Mouse (Mus musculus): ENCODE results near the gene Knstrn.

Gene Knstrn

DNA sequence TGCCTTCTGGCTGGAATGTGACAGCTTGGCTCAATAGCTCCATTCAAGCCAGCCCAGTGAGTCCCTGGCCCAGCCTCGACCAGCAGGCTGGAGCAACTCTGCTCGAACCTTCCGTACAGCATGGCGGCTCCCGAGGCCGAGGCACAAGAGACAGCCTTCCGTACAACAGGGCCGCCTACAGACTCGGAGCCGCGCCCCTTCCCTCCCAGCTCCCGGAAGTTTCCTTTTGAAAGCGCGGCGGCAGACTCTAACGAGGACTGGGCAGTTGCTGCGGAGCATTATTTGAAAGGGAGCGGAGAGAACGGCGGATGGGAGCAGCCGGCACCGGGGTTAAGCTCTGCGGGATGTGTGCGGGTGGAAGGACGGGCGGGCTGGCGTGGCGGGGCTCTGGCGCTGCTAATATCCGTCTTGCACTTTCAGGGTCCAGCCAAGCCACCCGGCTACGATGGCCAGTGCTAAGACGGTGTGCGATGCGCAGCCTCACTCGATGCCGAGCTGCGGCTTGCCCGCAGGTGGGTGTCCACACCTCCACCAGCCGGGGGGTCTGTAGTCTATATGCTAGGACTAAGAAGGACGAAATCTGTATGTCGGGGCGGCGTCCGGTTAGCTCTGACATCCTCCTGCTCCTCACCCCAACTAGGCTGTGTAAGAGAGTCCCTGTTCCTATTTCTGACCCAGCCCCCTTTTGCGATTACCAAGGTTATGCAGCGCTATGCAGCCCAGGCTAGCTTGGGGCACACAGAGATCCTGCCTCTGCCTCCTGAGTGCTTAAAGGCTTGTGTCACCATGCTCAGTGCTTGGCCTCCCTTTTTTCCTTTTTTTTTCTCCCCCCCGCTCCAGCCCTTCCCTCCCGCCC is at the start of gene Knstrn:
Gene Knstrn (plus strand): TSS at position 23 of the 856 bp plus-strand sequence.
- peak; percentile 92 for DNase-seq (ENCODE audit: low read depth, low spot score)

DNA sequence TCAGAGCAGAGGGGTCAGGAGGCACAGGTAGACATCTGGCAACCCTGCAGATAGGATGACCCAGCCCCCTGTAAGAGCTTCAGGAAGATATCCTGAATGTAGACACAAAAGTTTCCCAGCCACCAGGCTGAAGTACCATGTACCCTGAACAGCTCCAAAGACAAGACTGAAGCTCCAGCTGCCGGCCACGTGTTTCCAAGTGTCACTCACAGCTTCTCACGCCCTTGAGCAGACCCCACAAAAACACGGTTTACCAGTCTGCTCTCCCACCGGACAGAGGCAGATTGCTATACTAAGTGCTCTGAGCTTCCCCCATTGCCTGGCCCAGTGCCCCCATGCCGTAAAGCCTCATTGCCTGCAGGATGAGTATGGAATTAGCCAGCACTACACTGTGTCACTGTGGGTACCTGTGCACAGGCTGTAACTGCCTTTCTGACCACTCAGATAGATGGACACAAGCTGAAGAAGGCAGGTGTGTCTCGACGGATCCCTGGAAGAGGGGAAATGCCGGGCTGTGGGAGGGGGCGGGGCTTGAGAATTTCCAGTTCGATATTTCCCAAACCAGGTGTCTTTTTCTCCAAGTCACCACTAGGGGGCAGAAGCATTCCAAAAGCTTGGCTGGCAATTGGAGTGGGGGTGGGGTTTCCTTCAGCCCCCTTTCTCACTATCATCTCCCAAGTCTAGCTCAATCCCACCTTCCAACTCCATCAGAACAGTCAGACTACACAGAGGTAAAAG is 49.5 kb upstream of the Knstrn start:
- DNase-seq (ENCODE audit: low read depth, low spot score) = peak; percentile 56

GRCm38 (mm10) chr2:118764875-118765274 is 48.9 kb upstream of the Knstrn start:
- DNase-seq (ENCODE audit: low read depth, low spot score) = no peak

DNA sequence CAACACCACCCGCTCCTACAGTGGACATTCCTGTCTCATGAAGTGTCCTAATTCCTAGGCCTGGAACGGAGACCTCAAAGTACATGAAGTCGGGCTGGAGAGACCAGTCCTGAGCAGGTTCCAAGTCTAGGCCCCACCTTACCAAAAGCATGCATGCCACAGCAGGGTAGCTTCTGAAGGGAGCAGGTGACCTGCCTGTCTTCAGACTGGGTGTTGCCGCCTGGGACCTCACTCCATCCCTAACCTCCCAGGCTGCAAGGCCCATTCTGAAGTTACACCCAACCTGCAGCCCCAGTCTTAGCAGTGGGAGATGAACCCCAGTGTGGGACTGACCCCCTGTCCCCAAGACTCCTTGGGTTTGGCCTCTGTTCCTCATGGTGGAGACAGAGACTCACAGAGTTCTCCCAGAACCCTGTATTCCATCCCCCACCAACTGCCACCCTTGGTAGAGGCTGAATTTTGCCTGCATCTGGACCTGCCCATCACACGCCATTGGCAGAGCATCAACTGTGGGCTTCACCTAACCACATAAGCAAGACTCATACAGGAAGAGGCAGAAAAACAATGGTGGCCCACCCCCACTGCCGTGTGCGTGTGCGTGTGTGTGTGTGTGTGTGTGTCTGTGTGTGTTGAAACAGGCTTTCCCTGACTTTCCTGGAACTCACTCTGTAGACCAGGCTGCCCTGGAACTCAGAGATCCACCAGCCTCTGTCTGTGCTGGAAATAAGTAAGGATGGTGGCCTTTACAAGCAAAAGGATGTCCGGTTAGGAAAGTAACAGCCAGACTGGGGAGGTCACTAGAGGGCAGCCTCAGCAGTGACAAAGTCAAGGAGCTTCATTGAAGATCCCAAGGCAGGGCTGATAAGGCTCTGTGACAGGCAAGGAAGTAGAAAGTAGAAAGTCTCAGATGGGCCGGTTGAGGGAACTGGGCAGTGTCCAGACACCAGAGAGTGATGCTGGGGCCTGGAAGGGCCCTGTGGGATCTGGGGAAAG is 47.5 kb upstream of the Knstrn start:
- DNase-seq (ENCODE audit: low read depth, low spot score) = peak; percentile 31

DNA sequence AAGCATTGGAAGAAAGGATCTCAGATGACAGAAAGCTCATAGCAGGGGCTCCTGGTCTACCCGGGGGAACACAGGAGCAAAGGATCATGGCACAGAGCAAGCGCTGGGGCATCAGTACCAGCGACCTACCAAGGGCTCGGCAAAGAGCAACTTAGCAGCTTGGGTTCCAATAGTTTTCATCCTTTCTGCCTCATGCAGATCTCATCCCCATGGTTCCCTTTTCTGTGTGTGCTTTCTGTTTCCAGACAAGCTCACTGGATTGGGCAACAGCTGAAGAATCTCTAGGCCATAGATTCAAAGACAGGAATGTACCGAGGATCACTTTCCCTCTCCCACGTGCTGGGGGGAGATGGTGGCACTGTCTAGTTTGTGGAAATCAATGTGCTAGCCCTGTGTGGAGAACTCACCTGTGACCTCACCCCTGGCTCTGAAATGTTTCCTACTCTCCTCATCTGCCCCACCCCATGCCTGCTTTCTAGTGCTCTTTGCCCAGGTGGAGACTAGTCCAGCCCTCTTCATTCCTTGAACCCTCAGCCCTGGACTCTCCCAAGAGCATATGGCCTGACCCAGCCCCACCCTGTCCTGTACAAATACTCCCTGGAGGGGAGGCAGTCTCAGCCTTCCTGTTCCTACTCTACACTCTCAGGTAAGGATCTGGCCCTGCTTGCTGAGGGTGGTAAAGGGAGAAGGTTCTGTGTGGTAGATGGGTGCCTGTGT is 41.5 kb upstream of the Knstrn start, which contains the start of gene Phgr1:
Gene Phgr1 (plus strand): TSS at position 612 of the 717 bp plus-strand sequence.
- no peak for DNase-seq (ENCODE audit: low read depth, low spot score)

DNA sequence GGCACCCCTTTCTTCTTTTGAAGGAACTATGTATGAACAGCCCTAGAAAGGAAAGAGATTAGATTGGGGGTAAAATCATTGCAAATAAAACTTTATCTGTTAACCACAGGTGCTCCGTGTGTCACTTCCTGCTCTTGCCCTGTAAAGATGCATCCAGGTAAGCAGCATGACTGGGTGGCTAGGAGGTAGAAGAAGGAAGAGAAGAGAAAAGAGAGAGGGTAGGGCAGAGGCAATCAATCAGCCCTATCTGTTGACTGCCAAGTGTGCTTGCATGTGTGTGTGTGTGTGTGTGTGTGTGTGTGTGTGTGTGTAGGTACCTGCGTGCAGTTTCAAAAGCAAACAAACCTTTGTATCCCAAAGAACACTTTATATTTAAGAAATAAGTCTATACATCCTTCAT is 39.3 kb upstream of the Knstrn start:
- DNase-seq (ENCODE audit: low read depth, low spot score) = no peak

GRCm38 (mm10) chr2:118775396-118775795 is 38.4 kb upstream of the Knstrn start:
- no peak for DNase-seq (ENCODE audit: low read depth, low spot score)

DNA sequence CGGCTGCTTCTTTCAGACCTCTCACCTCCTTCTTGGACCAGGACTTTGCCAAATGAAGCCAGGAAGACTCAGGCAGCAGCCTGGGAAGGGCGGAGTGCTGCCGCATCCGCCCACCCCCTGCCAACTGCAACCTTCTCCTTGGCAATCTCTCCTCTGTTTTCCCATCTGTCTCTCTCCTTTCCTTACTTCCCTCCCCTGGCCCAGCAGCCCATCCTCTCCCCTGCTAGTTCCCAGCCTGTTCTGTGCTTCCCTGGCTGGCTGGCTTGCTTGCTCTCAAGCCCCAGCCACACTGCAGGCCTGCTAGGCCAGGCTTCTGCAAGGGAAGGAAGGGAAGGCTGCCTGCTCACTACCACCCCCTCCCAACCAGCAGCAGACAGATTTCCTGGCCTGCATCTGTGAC is 38.0 kb upstream of the Knstrn start:
- no peak for DNase-seq (ENCODE audit: low read depth, low spot score)

DNA sequence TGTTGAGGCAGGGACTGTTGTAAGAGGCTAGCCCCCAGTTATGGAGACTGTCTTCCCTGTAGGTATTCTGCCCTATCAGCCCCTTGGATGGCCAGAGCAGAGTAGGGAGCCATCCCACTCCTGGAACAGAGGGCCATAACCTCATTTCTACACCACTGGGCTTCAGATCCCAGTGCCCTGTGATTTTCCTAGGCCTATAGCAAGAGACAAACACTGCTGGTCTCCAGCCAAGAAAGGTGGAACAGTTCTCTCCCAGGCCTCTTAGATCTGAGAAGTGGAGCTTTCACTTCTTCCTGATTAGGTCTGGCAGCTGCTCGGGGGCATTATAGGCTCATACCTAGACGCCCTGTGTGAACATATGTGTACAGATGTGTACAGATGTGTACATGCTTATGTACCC is 37.5 kb upstream of the Knstrn start:
- no peak for DNase-seq (ENCODE audit: low read depth, low spot score)

- DNase-seq (ENCODE audit: low read depth, low spot score) = no peak
Measured at GRCm38 (mm10) chr2:118778418-118778817, 35.4 kb upstream of the Knstrn start.

DNA sequence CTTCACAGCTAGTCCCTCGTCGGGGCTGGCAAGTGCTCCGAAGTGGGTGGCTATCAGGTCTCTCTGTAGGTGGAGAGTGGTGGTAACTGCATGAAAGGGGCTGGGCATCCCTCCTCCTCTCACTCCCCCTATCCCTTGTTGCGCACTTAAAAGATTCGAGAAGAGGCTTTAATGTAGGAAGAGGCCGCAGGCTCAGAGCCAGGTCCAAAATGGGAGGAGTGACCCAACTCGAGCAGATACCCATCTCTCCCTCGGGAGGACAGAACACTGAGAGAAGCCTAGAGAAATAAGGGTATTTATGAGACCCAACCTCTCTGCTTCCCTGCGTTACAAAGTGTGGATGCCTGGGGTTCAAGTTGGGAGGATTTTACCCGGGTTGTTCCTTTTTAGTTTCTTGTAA is 34.7 kb upstream of the Knstrn start:
- no peak for DNase-seq (ENCODE audit: low read depth, low spot score)

- DNase-seq (ENCODE audit: low read depth, low spot score) = peak; percentile 77
Measured at GRCm38 (mm10) chr2:118779504-118780480, 34.0 kb upstream of the Knstrn start, which contains the start of gene Disp2. Gene Disp2 (plus strand): TSS chr2:118779719.

GRCm38 (mm10) chr2:118781115-118781514 is 32.7 kb upstream of the Knstrn start:
- no peak for DNase-seq (ENCODE audit: low read depth, low spot score)

GRCm38 (mm10) chr2:118782303-118782702 is 31.5 kb upstream of the Knstrn start:
- DNase-seq (ENCODE audit: low read depth, low spot score) = no peak

GRCm38 (mm10) chr2:118783093-118783492 is 30.7 kb upstream of the Knstrn start:
- peak; percentile 23 for DNase-seq (ENCODE audit: low read depth, low spot score)

- DNase-seq (ENCODE audit: low read depth, low spot score) = no peak
Measured at GRCm38 (mm10) chr2:118783663-118784062, 30.1 kb upstream of the Knstrn start.

DNA sequence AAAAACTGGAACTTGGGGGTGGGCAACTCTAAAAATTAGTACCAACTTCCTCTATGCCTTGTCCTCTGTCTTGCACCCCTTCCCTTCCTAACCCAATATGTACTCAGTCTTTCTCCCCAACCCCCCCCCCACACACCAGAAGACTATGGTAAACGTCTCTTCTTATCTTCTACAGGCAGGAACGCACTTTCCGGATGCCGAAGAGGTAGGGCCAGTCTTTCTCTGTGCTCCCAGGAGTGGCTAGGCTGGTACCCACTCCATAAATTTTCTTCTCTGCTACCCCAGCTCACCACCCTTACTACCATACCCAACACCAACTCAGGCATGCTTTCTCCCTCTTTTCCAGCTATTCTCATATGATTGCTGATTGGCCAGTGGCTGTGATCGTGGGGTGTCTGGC is 27.3 kb upstream of the Knstrn start:
- DNase-seq (ENCODE audit: low read depth, low spot score) = no peak

DNA sequence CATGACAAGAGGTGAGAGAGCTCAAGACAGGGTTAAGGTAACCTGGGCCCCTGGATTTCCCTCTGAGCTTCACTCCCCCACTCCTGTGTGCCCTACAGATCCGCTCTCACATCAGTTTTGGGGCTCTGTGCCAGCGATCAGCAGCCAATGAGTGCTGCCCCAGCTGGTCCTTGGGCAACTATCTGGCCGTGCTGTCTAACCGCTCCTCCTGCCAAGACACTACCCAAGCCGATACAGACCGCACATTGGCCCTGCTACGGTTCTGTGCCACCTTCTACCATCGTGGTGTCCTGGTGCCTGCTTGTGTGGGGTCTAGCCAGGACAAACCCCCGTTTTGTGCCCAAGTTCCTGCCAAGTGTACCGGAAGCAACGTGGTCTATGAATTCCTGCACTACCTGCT is 24.3 kb upstream of the Knstrn start:
- DNase-seq (ENCODE audit: low read depth, low spot score) = no peak

DNA sequence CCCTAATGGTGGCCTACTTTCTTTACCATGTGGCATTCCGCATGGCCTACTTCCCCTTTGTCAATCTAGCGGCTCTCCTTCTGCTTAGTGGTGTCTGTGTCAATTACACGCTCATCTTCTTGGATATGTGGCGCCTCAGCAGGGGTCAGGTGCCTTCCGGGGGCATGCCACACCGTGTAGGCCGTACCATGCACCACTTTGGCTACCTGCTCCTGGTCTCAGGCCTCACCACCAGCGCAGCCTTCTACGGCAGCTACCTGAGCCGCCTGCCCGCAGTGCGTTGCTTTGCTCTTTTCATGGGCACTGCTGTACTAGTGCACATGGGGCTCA is 23.6 kb upstream of the Knstrn start:
- DNase-seq (ENCODE audit: low read depth, low spot score) = no peak
